16 mouse cellular contexts compared by ENCODE assay signal in the genomic region with DNA sequence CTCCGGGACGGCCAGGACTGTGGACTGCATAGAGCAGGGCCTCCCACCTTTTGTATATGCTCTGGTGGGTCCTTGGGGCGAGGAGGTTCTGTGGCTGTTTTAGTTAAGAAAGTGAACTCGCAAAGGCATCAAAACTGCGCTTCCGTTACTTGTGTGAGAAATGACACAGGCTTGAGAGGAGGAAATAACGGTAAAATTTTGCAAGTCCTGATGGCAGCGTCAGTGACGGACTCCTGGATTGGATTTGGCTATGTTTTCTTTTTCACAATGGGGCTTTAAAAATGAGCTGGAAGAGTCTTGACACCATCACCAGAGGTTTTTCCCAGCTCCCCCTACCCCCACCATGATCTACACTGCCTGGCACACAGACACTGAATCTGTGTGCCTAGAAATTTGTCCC.
"Had no signal": no experiment of that assay in that cellular context is flagged by ENCODE, and none has a peak within 500 bp of the region (broad histone marks: within the 10 kb centered on the region; RNA-seq: fewer than 3 reads in every experiment).

No protein-coding gene starts in this region.

- H3K9ac ChIP-seq: neural tube, embryonic 13.5 days; neural tube, embryonic 15.5 days; stomach, embryonic 15.5 days had no signal

- DNase-seq: retina, postnatal 1 day; right cerebral cortex, adult 18-20 months; right cerebral cortex, postnatal 14 days; right cerebral cortex, postnatal 25 days; right cerebral cortex, postnatal 4 days; spleen, adult 18-20 months; thymus, adult 18-20 months; thymus, adult 2 months; thymus, postnatal 14 days; thymus, postnatal 25 days; thymus, postnatal 36 days; thymus, postnatal 4 days had no signal

- H3K27me3 ChIP-seq: neural tube, embryonic 13.5 days; neural tube, embryonic 15.5 days; stomach, embryonic 15.5 days had no signal

- H3K4me3 ChIP-seq: neural tube, embryonic 13.5 days; neural tube, embryonic 15.5 days; stomach, embryonic 15.5 days had no signal

- H3K27ac ChIP-seq: neural tube, embryonic 13.5 days; neural tube, embryonic 15.5 days; stomach, embryonic 15.5 days; stomach, postnatal 0 days had no signal

- H3K9me3 ChIP-seq: neural tube, embryonic 13.5 days; neural tube, embryonic 15.5 days; stomach, embryonic 15.5 days had no signal

- H3K4me1 ChIP-seq: neural tube, embryonic 13.5 days; neural tube, embryonic 15.5 days; stomach, embryonic 15.5 days had no signal
